Mouse (Mus musculus): ENCODE data around the gene Kcng3.

Kcng3 gene

DNA sequence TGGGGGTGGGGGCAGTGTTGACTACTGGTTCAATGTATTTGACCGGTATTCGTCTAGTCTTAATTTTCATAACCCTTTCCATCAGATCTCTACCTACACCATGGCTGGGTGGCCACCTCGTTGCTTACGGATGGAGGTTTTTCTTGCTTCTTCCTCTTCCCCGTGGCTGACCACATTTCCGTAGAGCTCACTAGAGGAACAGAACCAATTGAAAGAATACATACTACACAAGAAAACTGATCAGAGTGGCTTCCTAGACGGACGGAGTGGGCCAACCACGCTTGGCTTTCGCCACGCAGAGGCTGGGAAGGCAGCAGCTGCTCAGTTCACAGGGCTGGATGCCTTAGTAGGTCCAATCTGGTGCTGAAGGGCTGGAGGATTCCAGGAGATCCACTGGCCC, 75.9 kb downstream of the Kcng3 start:
- DNase-seq (ENCODE audit: low spot score), result no peak

DNA sequence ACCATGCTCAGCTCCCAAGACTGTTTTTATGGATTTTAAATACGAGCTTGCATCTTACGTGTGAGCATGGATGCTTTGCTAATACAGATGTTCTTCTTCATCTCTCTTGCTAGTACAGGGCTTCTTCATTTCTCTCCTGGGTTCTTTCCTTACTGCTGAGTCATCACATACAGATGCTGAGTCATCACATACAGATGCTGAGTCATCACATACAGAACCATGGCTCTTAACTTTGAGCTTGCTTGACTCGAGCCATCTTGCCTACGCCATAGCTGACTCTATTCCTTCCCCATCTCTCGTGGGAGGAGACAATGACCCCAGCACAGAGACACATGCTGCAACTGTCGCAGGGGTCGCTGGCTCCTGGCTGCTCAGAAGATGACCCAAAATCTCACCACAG, 76.7 kb downstream of the Kcng3 start:
- DNase-seq (ENCODE audit: low spot score), result no peak

- DNase-seq (ENCODE audit: low spot score), result no peak
Measured at GRCm38 (mm10) chr17:83548501-83549233, 83.0 kb downstream of the Kcng3 start.

DNA sequence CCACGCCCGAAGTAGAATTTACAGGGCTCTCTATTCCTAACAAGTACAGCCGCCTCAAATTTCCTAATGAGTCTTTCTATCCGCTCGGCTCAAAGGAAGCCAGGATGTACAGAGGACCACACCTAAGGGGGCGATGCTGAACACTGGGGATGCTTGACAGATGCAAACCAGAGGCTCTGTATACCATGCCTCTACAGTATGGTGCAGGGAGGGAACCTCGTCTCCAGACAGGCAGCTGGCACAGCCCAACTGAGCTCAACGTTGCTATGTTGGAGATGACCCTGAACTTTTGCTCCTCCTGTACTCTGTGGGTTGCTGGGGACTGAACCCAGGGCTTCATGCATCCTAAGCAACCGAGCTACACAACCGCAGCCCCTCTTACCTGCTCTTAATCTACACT, 84.5 kb downstream of the Kcng3 start:
- DNase-seq (ENCODE audit: low spot score), result no peak

DNA sequence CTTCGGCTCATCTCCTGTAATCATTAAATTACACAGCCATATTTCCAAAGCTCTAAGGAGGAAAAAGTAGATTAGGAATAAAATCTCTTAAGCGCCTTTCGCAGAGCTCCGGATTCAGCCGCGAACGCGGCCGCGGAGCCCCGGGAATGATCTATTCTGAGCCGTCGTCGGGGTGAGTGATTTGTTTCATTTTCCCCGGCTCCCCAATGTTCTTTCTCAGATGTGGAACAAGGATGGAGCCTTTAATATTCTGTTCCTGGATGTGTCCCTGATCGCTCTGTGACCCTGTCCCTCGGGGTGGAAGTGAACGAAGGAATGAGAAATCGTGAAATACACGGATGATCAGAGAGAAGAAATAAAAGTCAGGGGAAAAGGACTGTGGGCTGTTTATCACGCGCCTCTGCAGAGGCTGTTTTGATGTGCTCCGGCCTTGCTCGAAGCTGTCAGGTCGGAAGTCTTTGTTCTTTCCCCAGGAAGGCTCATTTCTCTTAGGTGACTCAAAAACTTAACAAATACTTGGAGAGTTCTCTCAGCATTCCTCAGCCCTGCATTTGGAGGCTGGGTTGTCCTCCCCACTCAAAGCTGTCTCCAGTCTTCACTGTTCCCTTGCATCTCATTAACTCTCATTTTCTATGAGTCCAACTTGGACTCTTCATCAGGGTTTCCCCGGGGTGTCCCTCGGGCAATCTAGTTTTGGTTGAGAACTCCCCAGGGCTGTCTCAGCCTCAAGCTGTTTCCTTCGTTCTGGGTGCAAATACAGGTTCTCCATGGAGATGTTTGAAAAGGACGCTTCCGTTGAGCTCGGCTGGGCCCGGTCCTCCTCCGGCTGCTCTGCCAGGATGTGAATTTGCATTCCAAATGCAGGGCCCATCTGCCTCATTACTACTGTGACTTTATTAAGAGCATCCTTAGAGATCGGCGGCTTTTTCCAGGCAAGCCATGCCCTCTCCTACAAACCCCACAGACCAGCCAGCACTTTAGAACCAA, 85.6 kb downstream of the Kcng3 start:
- DNase-seq (ENCODE audit: low spot score), result no peak

GRCm38 (mm10) chr17:83545259-83545658, 86.4 kb downstream of the Kcng3 start:
- no peak for DNase-seq (ENCODE audit: low spot score)

DNA sequence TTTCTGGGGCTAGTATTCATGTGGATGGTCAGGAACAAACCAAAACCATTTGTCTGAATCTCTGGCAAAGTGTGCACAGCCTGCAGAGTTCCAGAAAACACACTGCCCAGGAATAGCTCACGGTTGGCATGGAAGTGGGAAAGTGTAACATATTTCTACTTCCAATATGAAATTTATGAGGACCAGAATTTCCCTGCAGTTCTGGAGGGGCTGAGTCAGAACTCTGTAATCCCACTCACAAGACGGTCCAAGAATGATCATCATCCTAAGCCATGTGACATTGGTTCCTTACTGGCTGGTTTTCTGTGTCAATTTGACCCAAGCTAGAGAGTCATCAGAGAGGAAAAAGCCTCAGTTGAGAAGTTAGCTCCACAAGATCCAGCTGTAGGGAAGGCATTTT, 89.3 kb downstream of the Kcng3 start:
- DNase-seq (ENCODE audit: low spot score), result no peak

DNA sequence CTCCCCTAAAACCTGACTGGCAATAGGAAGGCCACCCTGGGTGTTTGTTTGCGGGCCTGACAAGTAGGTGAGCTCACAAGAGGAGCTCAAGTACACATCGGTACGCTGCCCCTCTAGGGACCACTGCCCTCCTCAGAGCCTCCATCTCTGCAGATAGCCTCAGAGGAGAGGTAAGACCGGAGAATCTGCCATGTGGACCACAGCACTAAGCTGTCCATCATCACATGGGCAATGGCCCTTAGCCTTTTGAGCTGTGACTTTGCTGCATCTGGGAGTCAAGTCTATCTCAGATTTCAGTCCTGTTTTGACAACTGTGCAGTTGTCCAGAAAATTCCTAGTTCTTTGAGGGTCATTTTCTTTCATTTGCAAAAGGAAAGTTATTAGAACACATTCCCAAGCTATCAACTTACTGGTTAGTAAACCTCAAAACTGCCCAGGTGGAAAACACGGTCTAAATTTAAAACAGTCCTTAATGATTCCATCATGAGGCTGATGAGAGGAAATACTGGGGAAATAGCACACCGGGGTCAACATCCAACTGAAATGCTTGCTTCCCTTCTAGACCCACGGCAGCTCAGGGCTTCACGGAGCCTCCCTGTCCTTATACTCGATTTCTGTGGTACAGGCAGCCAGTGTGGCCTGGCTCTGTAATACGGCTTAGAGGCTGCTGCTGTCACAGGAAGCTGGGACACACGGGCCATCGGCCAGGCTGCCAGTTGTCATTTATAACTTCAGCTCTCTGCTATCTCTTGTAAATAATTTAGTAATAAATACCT, 92.2 kb downstream of the Kcng3 start:
- DNase-seq (ENCODE audit: low spot score), result no peak

DNA sequence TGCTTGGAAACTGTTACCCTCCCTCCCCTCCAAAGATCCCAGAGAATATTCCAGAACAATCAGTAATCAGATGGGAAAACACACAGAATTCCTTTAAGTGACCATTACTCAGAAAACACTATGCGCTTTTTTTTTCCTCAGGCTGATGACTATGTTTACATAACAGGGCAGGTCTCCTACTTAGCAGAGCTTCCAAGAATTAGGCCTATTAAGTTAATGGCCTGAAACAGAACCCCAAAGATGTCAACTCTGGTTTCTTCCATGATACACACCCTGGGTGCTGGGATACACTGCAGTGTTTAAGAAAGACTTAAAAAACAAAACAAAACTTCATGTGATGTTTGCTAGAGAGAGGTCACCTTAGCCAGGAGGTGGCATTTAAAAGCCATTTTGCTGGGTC, 93.0 kb downstream of the Kcng3 start:
- no peak for DNase-seq (ENCODE audit: low spot score)

- DNase-seq (ENCODE audit: low spot score), result no peak
Measured at GRCm38 (mm10) chr17:83538141-83538540, 93.6 kb downstream of the Kcng3 start.
